Mouse (Mus musculus) MEL-GATA-1-ER (cell line): ENCODE measurements around the gene Ppia.
A peak's percentile ranks its signal among the peaks of the same experiment; 100 is the strongest.
"Not testable (repeated sequence)": the region's sequence is repeated elsewhere in the genome, so short reads cannot be mapped to it uniquely, and the experiment has no call there.

Experiments used
- DNase-seq: peaks from one replicate; pipeline ENCODE4 v3.0.0-alpha.2; 2012; ENCODE audit warnings: low read depth; ENCODE audit errors: extremely low read depth

The Ppia gene

GRCm38 (mm10) chr11:6404699-6405566, 10.3 kb upstream of the Ppia start:
- no peak for DNase-seq

GRCm38 (mm10) chr11:6405591-6406081, 9.6 kb upstream of the Ppia start:
- DNase-seq = no peak

- no peak for DNase-seq
Observed at GRCm38 (mm10) chr11:6406251-6407161, 8.7 kb upstream of the Ppia start.

DNA sequence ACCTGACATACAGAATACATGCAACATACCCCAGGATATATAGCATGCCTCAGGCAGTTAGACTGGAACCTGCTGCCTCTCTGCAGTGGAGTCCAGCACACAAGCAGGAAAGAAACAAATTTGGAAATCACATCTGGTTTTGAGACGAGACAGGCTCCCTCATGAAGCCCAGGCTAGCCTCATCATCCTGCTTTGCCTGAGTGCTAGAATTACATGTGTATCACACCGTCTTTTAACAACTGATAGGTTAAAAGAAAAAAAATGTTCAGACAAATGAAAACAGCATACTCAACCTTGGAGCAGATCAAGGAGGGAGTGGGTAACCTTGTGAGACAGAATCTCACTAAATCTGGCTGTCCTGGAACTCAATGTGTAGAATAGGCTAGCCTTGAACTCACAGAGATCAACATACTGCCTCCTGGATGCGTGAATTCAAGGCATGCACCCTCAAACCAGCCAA, 8.1 kb upstream of the Ppia start:
- DNase-seq = no peak

DNA sequence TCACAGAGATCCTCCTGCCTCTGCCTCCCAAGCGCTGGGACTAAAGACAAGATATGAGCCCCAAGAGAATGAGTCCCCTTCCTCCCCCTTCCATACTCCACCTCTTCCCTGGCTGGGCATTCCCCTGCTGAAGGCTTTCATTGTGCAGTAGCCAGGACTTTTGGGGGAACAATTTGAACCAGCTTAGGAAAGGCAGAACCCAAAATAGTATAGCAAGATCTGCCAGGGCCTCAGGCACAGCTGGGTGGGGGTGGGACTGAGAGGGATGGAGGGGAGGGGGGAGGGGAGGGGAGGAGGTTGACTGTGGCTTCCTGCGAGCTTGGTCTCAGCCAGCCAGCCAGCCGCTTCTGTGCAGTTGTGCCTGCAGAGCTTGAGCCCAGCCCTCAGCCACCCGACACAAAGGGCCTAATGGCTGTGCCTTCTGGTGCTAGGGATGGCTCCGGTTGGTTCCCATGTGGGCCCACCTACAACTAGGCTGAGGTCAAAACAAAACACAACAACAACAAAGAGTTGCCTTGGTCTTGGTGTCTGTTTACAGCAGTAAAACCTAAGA, 5.1 kb upstream of the Ppia start:
- DNase-seq = no peak

DNA sequence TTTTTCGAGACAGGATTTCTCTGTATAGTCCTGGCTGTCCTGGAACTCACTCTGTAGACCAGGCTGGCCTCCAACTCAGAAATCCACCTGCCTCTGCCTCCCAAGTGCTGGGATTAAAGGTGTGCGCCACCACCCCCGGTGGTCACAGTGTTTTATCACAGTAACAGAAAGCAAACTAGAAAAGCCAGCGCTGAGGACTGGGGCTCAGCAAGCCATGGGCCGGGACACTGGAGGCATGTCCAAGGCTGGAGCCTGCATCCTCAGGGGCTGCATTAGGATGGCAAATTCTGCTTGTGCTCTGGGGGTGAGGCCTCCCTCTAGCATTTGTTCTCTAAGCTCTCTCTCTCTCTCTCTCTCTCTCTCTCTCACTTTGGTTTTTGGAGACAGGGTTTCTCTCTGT, 4.5 kb upstream of the Ppia start:
- DNase-seq = not testable (repeated sequence)

DNA sequence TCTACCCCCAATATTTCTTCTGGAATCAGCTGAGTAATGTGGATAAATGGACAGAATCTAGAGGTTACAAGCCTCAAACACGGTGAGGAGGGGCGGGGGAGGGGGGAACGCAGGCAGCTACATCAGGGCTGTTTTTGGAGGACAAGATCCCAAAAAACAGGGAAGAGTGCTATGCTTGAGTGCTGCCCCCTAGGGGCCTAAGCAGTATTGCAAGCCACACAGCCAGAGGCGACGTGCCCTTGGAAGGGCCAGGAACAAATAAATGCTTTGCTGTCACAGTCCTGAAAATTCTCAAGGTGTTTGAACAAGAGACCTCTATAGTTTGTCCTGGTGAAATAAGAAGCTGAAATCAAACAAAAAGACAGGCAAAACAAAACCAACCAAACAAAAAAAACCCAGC, 3.6 kb upstream of the Ppia start:
- DNase-seq = no peak

GRCm38 (mm10) chr11:6413264-6413663, 2.0 kb upstream of the Ppia start:
- DNase-seq = no peak

DNA sequence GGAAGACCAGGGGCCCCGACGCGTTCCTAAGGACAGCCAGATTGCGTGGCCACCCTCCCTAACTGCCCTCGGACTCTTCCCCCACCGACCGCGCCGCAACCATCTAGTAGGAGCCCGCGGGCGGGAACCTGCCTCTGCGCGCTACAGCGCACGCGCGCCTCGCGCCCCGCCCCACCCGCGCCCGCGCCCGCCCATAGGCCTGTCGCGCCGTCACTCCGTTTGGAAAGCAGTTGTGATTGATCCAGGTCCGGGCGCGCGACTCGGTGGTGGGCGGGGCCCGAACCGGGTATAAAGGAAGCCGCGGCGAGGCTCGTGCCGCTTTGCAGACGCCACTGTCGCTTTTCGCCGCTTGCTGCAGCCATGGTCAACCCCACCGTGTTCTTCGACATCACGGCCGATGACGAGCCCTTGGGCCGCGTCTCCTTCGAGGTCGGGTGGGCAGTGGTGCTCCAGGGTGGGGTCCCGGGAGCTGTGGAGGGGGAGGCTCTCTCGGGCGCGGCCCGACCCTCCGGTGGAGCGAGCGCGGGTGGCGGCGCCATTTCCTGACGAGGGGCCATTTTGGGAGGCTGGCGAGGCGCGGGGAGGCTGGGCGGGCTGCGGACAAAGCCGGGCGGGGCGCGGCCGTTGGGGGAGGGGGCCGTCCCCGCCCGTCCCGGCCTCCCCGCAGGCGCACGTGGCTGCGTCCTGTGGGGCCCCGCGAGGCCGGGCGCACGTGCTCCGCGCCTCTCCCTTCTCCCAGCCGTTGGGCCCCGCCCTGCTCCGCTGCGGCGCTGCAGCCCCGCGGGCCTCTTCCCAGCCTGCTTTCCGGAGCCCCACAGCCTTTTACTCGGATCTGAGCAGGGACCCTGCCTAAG, 535 bp downstream of the Ppia start:
- peak; percentile 72 for DNase-seq

DNA sequence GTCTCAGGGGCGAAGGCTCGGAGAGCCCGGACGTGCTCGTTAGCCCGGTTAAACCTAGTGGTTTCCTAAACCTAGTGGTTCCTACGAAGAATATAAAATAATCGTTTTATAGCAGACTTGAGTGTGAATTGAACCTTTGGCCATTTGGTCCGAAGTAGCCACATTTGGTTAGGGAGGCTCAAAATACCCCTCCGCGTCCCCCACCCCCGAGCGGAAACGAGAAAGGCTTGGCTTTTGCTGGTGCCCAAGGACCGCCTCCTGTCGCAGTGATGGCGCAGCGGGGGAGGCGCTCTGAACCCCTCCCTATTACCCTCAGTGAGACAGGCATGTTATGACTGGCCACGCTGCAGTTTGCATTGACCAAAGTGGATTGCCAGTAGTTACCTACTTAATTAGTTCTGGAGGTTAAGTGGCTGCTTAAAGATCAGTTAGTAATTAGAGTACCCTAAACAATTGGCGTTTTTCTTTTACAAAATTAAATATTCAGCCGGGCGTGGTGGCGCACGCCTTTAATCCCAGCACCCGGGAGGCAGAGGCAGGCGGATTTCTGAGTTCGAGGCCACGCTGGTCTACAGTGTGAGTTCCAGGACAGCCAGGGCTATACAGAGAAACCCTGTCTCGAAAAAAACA, 1.3 kb downstream of the Ppia start:
- DNase-seq = no peak

- no peak for DNase-seq
Observed at GRCm38 (mm10) chr11:6417069-6417468, 1.8 kb downstream of the Ppia start.

- no peak for DNase-seq
Observed at GRCm38 (mm10) chr11:6417490-6417889, 2.2 kb downstream of the Ppia start.

GRCm38 (mm10) chr11:6418751-6419150, 3.5 kb downstream of the Ppia start:
- no peak for DNase-seq

DNA sequence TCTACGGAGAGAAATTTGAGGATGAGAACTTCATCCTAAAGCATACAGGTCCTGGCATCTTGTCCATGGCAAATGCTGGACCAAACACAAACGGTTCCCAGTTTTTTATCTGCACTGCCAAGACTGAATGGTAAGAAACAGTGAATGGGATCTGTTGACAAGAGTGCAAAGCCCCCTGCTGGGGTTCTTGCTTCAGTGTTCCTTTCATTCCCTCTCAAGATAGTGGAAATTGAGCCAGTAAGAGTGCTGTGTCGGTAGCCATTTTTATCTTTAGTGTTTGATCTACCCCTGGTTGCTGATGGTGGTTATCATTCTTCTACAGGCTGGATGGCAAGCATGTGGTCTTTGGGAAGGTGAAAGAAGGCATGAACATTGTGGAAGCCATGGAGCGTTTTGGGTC, 3.9 kb downstream of the Ppia start:
- DNase-seq = not testable (repeated sequence)

DNA sequence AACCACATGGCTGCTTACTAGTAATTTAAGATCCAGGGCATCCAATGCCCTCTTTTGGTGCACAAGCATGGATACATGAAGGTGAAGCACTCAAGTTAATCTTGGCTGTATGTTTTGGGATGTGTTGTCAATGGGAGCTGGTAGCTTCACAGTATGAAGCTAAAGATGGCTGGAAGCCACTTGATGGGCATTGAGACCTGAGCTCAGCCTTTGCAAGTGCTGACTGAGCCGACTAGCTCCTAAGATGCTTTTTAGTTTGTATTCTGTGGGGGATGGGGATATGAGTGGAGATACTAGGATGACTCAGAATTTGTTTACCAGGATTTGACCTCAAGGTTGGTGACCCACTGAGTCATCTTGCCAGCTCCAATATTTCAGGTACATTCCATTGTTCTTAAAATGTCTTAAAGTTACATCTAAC, 5.0 kb downstream of the Ppia start:
- no peak for DNase-seq

- DNase-seq = no peak
Observed at GRCm38 (mm10) chr11:6420722-6421350, 5.6 kb downstream of the Ppia start.

DNA sequence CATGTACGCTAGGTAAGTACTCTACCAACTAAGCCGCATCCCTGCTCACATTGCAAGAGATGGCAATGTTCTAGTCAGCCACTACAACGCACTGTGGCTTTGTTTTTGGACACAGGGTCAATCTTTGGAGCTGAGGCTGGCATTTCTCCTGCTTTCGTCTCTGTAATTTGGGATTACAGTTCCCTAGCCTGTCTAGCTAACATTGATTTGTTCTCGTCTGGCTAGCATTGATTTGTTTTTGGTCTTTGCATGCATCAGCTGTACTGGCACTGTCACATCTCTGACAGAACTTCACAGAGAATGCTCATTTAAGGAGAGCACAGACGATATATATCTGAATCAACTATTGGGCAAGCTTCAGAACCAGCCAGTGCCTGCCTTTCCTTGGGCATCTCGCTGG, 14.9 kb downstream of the Ppia start:
- no peak for DNase-seq

DNA sequence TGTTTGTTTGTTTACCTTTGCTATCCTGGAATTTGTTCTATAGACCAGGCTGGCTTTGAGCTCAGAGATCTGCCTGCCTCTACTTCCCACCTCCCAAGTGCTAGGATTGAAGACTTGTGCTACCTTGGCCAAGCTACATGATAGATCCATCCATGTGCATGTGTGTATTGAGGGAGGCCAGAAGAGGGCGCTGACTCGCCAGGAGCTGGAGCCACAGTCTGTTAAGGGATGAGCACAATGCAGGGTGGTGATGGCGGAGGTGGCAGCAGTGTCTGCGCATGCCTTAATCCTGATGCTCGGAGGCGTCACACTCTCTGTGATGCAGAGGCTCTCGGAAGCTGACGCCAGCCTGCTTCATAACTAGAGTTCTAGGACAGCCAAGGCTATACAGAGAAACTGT, 21.2 kb downstream of the Ppia start:
- DNase-seq = no peak

- DNase-seq = no peak
Observed at GRCm38 (mm10) chr11:6437667-6438066, 22.4 kb downstream of the Ppia start.

- DNase-seq = no peak
Observed at GRCm38 (mm10) chr11:6440171-6440570, 24.9 kb downstream of the Ppia start.
